Comparison of ENCODE assay signal across 31 mouse cellular contexts in the genomic region with DNA sequence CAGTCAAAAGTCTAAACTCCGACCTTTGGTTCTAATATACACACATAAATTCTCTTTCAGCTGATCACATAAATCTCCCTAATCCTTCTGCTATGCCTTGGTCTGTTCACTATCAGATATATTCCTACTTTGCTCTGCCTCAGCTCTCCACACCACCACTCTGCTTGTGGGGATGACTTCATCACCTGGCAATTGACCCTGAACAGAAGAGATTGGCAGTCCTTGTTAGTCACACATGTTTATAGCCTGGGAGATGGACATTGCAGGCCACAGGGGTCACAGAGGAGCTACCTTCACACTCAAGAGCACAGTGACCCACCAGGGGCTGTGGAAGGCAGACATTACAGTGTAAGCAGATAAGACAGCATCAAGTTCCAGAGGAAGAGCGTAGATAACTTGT.
DNase-seq lines count a peak whose midpoint lies in the region; ATAC-seq and TF ChIP-seq lines count a peak whose summit lies in the region.
"Had no signal": no experiment of that assay in that cellular context is flagged by ENCODE, and none has a peak within 500 bp of the region (broad histone marks: within the 10 kb centered on the region; RNA-seq: fewer than 3 reads in every experiment).

No protein-coding gene starts in this region.

- intact Hi-C loops in left cerebral cortex, adult 2 months (cut with DNase I): no loop called here
- intact Hi-C loops in gastrocnemius, adult 2 months (cut with DNase I): no loop called here

- DNase-seq in heart, embryonic 10.5 days (ENCODE audit: low spot score): no peak
- DNase-seq in stomach, postnatal 0 days (ENCODE audit: low spot score): no peak
- DNase-seq in left cerebral cortex, adult 2 months (ENCODE audit: extremely low spot score in 1 of 2, low spot score in 2 of 2): no peak
- no peak for DNase-seq in gastrocnemius, adult 2 months
- DNase-seq: adrenal gland, adult 8-10 months; cerebellum, adult 11 months; cerebellum, adult 9-10 months; heart, adult 2 months; heart, postnatal 14 days; kidney, postnatal 4 days; left cerebral cortex, postnatal 4 days; liver, postnatal 0 days; lung, postnatal 36 days; right cerebral cortex, adult 18-20 months; right cerebral cortex, postnatal 4 days; thymus, postnatal 14 days had no signal

- no peak overlapping the region for H3K4me3 ChIP-seq in heart, embryonic 10.5 days
- no peak overlapping the region for H3K4me3 ChIP-seq in heart, embryonic 12.5 days
- no peak overlapping the region for H3K4me3 ChIP-seq in stomach, embryonic 14.5 days (ENCODE audit: low read depth, low read length)
- H3K4me3 ChIP-seq in stomach, postnatal 0 days (ENCODE audit: low read depth, low read length): no peak overlapping the region
- H3K4me3 ChIP-seq in intestine, postnatal 0 days (ENCODE audit: low read depth, low read length): no peak overlapping the region
- no peak overlapping the region for H3K4me3 ChIP-seq in left cerebral cortex, adult 2 months
- H3K4me3 ChIP-seq in gastrocnemius, adult 2 months: no peak overlapping the region
- H3K4me3 ChIP-seq: embryonic facial prominence, embryonic 13.5 days; forebrain, embryonic 10.5 days; forebrain, embryonic 15.5 days; heart, adult 2 months; hindbrain, embryonic 10.5 days; hindbrain, embryonic 15.5 days; liver, embryonic 12.5 days; midbrain, embryonic 10.5 days; midbrain, embryonic 15.5 days had no signal

- H3K9me3 ChIP-seq in heart, embryonic 10.5 days: no peaks in the 10 kb centered on the region
- H3K9me3 ChIP-seq in heart, embryonic 12.5 days (replicated peaks): no peaks in the 10 kb centered on the region
- H3K9me3 ChIP-seq in stomach, embryonic 14.5 days (ENCODE audit: control insufficient read depth, low read depth, low read length): no peaks in the 10 kb centered on the region
- no peaks in the 10 kb centered on the region for H3K9me3 ChIP-seq in stomach, postnatal 0 days (ENCODE audit: control insufficient read depth, low read length)
- H3K9me3 ChIP-seq in intestine, postnatal 0 days (ENCODE audit: control insufficient read depth): no peaks in the 10 kb centered on the region
- H3K9me3 ChIP-seq: embryonic facial prominence, embryonic 13.5 days; forebrain, embryonic 10.5 days; forebrain, embryonic 15.5 days; hindbrain, embryonic 10.5 days; hindbrain, embryonic 15.5 days; liver, embryonic 12.5 days; midbrain, embryonic 10.5 days; midbrain, embryonic 15.5 days had no signal

- H3K4me1 ChIP-seq in heart, embryonic 10.5 days: peaks cover 9% of the 10 kb centered on the region
- H3K4me1 ChIP-seq in heart, embryonic 12.5 days (replicated peaks): peaks cover 4% of the 10 kb centered on the region
- no peaks in the 10 kb centered on the region for H3K4me1 ChIP-seq in stomach, embryonic 14.5 days (ENCODE audit: control insufficient read depth, insufficient read depth, low read length)
- H3K4me1 ChIP-seq in stomach, postnatal 0 days (replicated peaks; ENCODE audit: control insufficient read depth, insufficient read depth): no peaks in the 10 kb centered on the region
- H3K4me1 ChIP-seq in intestine, postnatal 0 days (replicated peaks; ENCODE audit: control insufficient read depth, insufficient read depth, low read length): no peaks in the 10 kb centered on the region
- H3K4me1 ChIP-seq: embryonic facial prominence, embryonic 13.5 days; forebrain, embryonic 15.5 days; hindbrain, embryonic 10.5 days; hindbrain, embryonic 15.5 days; liver, embryonic 12.5 days; midbrain, embryonic 10.5 days; midbrain, embryonic 15.5 days had no signal

- ATAC-seq in heart, embryonic 12.5 days (ENCODE audit: insufficient number of reproducible peaks, low FRiP score): no peak
- peak; percentile 58; the same call in 1 of the 2 replicates for ATAC-seq in stomach, embryonic 14.5 days (ENCODE audit: insufficient number of reproducible peaks, insufficient read depth, low FRiP score, low read depth)
- no peak for ATAC-seq in stomach, postnatal 0 days (ENCODE audit: low FRiP score, low TSS enrichment)
- peak; percentile 41 for ATAC-seq in intestine, postnatal 0 days
- no peak for ATAC-seq in frontal cortex, adult (ENCODE audit: low TSS enrichment)
- ATAC-seq: activated CD4-positive, CD25-positive, alpha-beta regulatory T cell, adult 4 months; forebrain, embryonic 15.5 days; inflammation-experienced regulatory T-cells, adult 6 months; liver, embryonic 12.5 days; liver, postnatal 0 days; midbrain, embryonic 15.5 days had no signal

- H3K36me3 ChIP-seq in heart, embryonic 10.5 days: no peaks in the 10 kb centered on the region
- no peaks in the 10 kb centered on the region for H3K36me3 ChIP-seq in heart, embryonic 12.5 days
- H3K36me3 ChIP-seq in stomach, embryonic 14.5 days (ENCODE audit: control insufficient read depth, insufficient read depth, low read length): no peaks in the 10 kb centered on the region
- no peaks in the 10 kb centered on the region for H3K36me3 ChIP-seq in stomach, postnatal 0 days (ENCODE audit: control insufficient read depth, insufficient read depth, low read length)
- H3K36me3 ChIP-seq in intestine, postnatal 0 days (ENCODE audit: control insufficient read depth, insufficient read depth): no peaks in the 10 kb centered on the region
- H3K36me3 ChIP-seq: embryonic facial prominence, embryonic 13.5 days; forebrain, embryonic 10.5 days; forebrain, embryonic 15.5 days; hindbrain, embryonic 10.5 days; hindbrain, embryonic 15.5 days; liver, embryonic 12.5 days; midbrain, embryonic 10.5 days; midbrain, embryonic 15.5 days had no signal

- no peak for TF ChIP-seq CTCF in stomach, postnatal 0 days (IDR thresholded peaks at IDR 0.05; ENCODE audit: low read depth)
- no peak for TF ChIP-seq CTCF in intestine, postnatal 0 days (IDR thresholded peaks at IDR 0.05; ENCODE audit: low read depth)
- no peak for TF ChIP-seq CTCF in left cerebral cortex, adult 2 months (IDR thresholded peaks at IDR 0.05)
- no peak for TF ChIP-seq CTCF in gastrocnemius, adult 2 months (IDR thresholded peaks at IDR 0.05)

- no peak overlapping the region for H3K4me2 ChIP-seq in heart, embryonic 12.5 days
- H3K4me2 ChIP-seq in stomach, embryonic 14.5 days (replicated peaks; ENCODE audit: low read depth, low read length): no peak overlapping the region
- no peak overlapping the region for H3K4me2 ChIP-seq in stomach, postnatal 0 days (replicated peaks; ENCODE audit: low read depth)
- no peak overlapping the region for H3K4me2 ChIP-seq in intestine, postnatal 0 days (replicated peaks; ENCODE audit: low read depth)
- H3K4me2 ChIP-seq: embryonic facial prominence, embryonic 13.5 days; forebrain, embryonic 15.5 days; hindbrain, embryonic 15.5 days; liver, embryonic 12.5 days; midbrain, embryonic 15.5 days had no signal

- no peaks in the 10 kb centered on the region for H3K27me3 ChIP-seq in heart, embryonic 10.5 days (ENCODE audit: insufficient read depth, poor library complexity, severe bottlenecking)
- no peaks in the 10 kb centered on the region for H3K27me3 ChIP-seq in heart, embryonic 12.5 days (replicated peaks)
- no peaks in the 10 kb centered on the region for H3K27me3 ChIP-seq in stomach, embryonic 14.5 days (ENCODE audit: control insufficient read depth, insufficient read depth, low read length)
- no peaks in the 10 kb centered on the region for H3K27me3 ChIP-seq in stomach, postnatal 0 days (ENCODE audit: control insufficient read depth, insufficient read depth, low read length)
- H3K27me3 ChIP-seq in intestine, postnatal 0 days (replicated peaks; ENCODE audit: control insufficient read depth, insufficient read depth, low read length): no peaks in the 10 kb centered on the region
- H3K27me3 ChIP-seq: CH12.LX; embryonic facial prominence, embryonic 13.5 days; forebrain, embryonic 15.5 days; hindbrain, embryonic 15.5 days; liver, embryonic 12.5 days; midbrain, embryonic 15.5 days had no signal

- TF ChIP-seq EP300 in stomach, postnatal 0 days (optimal IDR thresholded peaks at IDR 0.05): no peak

- H3K9ac ChIP-seq in heart, embryonic 12.5 days: no peak overlapping the region
- no peak overlapping the region for H3K9ac ChIP-seq in stomach, embryonic 14.5 days (replicated peaks; ENCODE audit: low read depth, low read length)
- H3K9ac ChIP-seq in stomach, postnatal 0 days (ENCODE audit: low read length): no peak overlapping the region
- no peak overlapping the region for H3K9ac ChIP-seq in intestine, postnatal 0 days (ENCODE audit: low read depth, low read length)
- H3K9ac ChIP-seq: embryonic facial prominence, embryonic 13.5 days; forebrain, embryonic 15.5 days; hindbrain, embryonic 15.5 days; liver, embryonic 12.5 days; liver, postnatal 0 days; midbrain, embryonic 15.5 days had no signal

- peak overlapping the region; percentile 11; the same call in 1 of the 2 replicates for H3K27ac ChIP-seq in heart, embryonic 10.5 days
- no peak overlapping the region for H3K27ac ChIP-seq in heart, embryonic 12.5 days (ENCODE audit: poor library complexity, severe bottlenecking)
- no peak overlapping the region for H3K27ac ChIP-seq in stomach, embryonic 14.5 days (ENCODE audit: low read length)
- H3K27ac ChIP-seq in stomach, postnatal 0 days (replicated peaks): no peak overlapping the region
- H3K27ac ChIP-seq in intestine, postnatal 0 days (ENCODE audit: low read depth, low read length): no peak overlapping the region
- no peak overlapping the region for H3K27ac ChIP-seq in left cerebral cortex, adult 2 months
- no peak overlapping the region for H3K27ac ChIP-seq in gastrocnemius, adult 2 months
- H3K27ac ChIP-seq: embryonic facial prominence, embryonic 13.5 days; forebrain, embryonic 10.5 days; forebrain, embryonic 15.5 days; heart, adult 2 months; hindbrain, embryonic 10.5 days; hindbrain, embryonic 15.5 days; liver, embryonic 12.5 days; midbrain, embryonic 10.5 days; midbrain, embryonic 15.5 days had no signal

- WGBS in heart, embryonic 10.5 days: 40% methylated on average over 2 of the region's 2 CpGs
- 36% methylated on average over 2 of the region's 2 CpGs for WGBS in heart, embryonic 12.5 days
- 30% methylated on average over 2 of the region's 2 CpGs for WGBS in stomach, embryonic 14.5 days
- 38% methylated on average over 2 of the region's 2 CpGs for WGBS in stomach, postnatal 0 days
- WGBS in intestine, postnatal 0 days: 35% methylated on average over 2 of the region's 2 CpGs

Comparison
In these comparisons a context has a peak if more than half of its experiments do, and no peak if none do; other contexts are left out.
1. ATAC-seq: peak in stomach, embryonic 14.5 days (single experiment) and intestine, postnatal 0 days (single experiment); none in heart, embryonic 12.5 days (single experiment), stomach, postnatal 0 days (single experiment) and frontal cortex, adult (single experiment).